Mouse (Mus musculus) heart, embryonic 15.5 days (tissue): ENCODE results near the gene Hivep3. TPM values are rescaled to one million over a fixed set of nuclear protein-coding genes. Genes with fewer than 3 reads are reported as not detected.

Source experiments
- ATAC-seq: fragments of 200-750 bp; cut with Nextera tagmentation; replicated peaks from 2 replicates; pipeline ENCODE4 v1.8.0; 2017; ENCODE audit warnings: low read depth, moderate TSS enrichment; ENCODE audit not compliant: insufficient number of reproducible peaks, insufficient read depth, low FRiP score
- H3K27ac ChIP-seq: fragments of 300-500 bp; sonication (generic); 2 replicates; pipeline ENCODE4 v1.5.1; 2015; ENCODE audit warnings: mild to moderate bottlenecking, inconsistent platforms
- H3K27me3 ChIP-seq: fragments of 300-500 bp; sonication (generic); 2 replicates; pipeline ENCODE4 v1.6.1; 2015; ENCODE audit warnings: inconsistent platforms
- H3K36me3 ChIP-seq: fragments of 300-500 bp; sonication (generic); 2 replicates; pipeline ENCODE4 v1.6.1; 2015; ENCODE audit warnings: mild to moderate bottlenecking, inconsistent platforms
- H3K4me1 ChIP-seq: fragments of 300-500 bp; sonication (generic); replicated peaks from 2 replicates; pipeline ENCODE4 v1.6.1; 2015; ENCODE audit warnings: inconsistent platforms
- H3K4me2 ChIP-seq: fragments of 300-500 bp; sonication (generic); 2 replicates; pipeline ENCODE4 v1.6.1; 2015; ENCODE audit warnings: inconsistent platforms, mild to moderate bottlenecking, moderate library complexity
- H3K4me3 ChIP-seq: fragments of 300-500 bp; sonication (generic); 2 replicates; pipeline ENCODE4 v1.5.1; 2015; ENCODE audit warnings: mild to moderate bottlenecking, inconsistent platforms
- H3K9ac ChIP-seq: fragments of 300-500 bp; sonication (generic); 2 replicates; pipeline ENCODE4 v1.6.1; 2015; ENCODE audit warnings: mild to moderate bottlenecking, inconsistent platforms
- H3K9me3 ChIP-seq: fragments of 300-500 bp; sonication (generic); replicated peaks from 2 replicates; pipeline ENCODE4 v1.6.1; 2016; ENCODE audit warnings: inconsistent platforms
- WGBS: fragments of 180-500 bp; shearing (Covaris S2); methylation state at CpG from one replicate; pipeline ENCODE4 v1.1.7; 2015; ENCODE audit warnings: mixed read lengths; 5-methylcytosine and 5-hydroxymethylcytosine counted together
- polyA plus RNA-seq: library from polyadenylated mRNA; unstranded; fragments of >200 nt; fragmentation: Nextera tagmentation; extraction: Ambion mirVana; gene quantifications from 2 replicates; pipeline ENCODE4 v1.2.1, GENCODE M21; 2015

The Hivep3 gene
- polyA plus RNA-seq, 1 experiment from 2014 or later = 6.7 TPM

GRCm38 (mm10) chr4:119816620-119817356 is 83.2 kb downstream of the Hivep3 start:
- no peak overlapping the region for H3K4me3 ChIP-seq
- H3K4me1 ChIP-seq = peaks cover 44% of the 10 kb centered on the region
- no peaks in the 10 kb centered on the region for H3K36me3 ChIP-seq
- ATAC-seq = peak; percentile 55; the same call in 1 of the 2 replicates
- H3K27ac ChIP-seq = peak overlapping the region; percentile 65
- H3K9ac ChIP-seq = no peak overlapping the region
- no peaks in the 10 kb centered on the region for H3K9me3 ChIP-seq
- no peaks in the 10 kb centered on the region for H3K27me3 ChIP-seq
- peak overlapping the region; percentile 0; the same call in 1 of the 2 replicates for H3K4me2 ChIP-seq
- WGBS = 36% methylated on average over 7 of the region's 7 CpGs

- Histone ChIP-seq H3K27me3 (no peaks in the 10 kb centered on the region), H3K36me3 (no peaks in the 10 kb centered on the region), H3K9ac (no peak overlapping the region), H3K4me1 (no peaks in the 10 kb centered on the region), H3K4me2 (no peak overlapping the region), H3K9me3 (no peaks in the 10 kb centered on the region), H3K4me3 (no peak overlapping the region), H3K27ac (no peak overlapping the region)
- ATAC-seq = no peak
- 21% methylated on average over 3 of the region's 3 CpGs for WGBS
Observed at GRCm38 (mm10) chr4:119825956-119826355, 92.4 kb downstream of the Hivep3 start.

- Histone ChIP-seq H3K36me3 (no peaks in the 10 kb centered on the region), H3K27me3 (no peaks in the 10 kb centered on the region), H3K9me3 (no peaks in the 10 kb centered on the region), H3K4me1 (no peaks in the 10 kb centered on the region), H3K4me3 (no peak overlapping the region), H3K4me2 (no peak overlapping the region), H3K9ac (no peak overlapping the region), H3K27ac (no peak overlapping the region)
- ATAC-seq = no peak
- WGBS = 61% methylated on average over 3 of the region's 3 CpGs
Observed at GRCm38 (mm10) chr4:119828386-119828785, 94.8 kb downstream of the Hivep3 start.

GRCm38 (mm10) chr4:119828996-119829395 is 95.4 kb downstream of the Hivep3 start:
- H3K4me1 ChIP-seq = no peaks in the 10 kb centered on the region
- H3K4me3 ChIP-seq = no peak overlapping the region
- H3K36me3 ChIP-seq = no peaks in the 10 kb centered on the region
- WGBS = 70% methylated on average over 4 of the region's 4 CpGs
- H3K9me3 ChIP-seq = no peaks in the 10 kb centered on the region
- no peak overlapping the region for H3K9ac ChIP-seq
- H3K27me3 ChIP-seq = no peaks in the 10 kb centered on the region
- no peak overlapping the region for H3K4me2 ChIP-seq
- no peak for ATAC-seq
- no peak overlapping the region for H3K27ac ChIP-seq

- Histone ChIP-seq H3K9ac (no peak overlapping the region), H3K4me3 (no peak overlapping the region), H3K36me3 (no peaks in the 10 kb centered on the region), H3K27me3 (no peaks in the 10 kb centered on the region), H3K4me2 (no peak overlapping the region), H3K4me1 (peaks cover 9% of the 10 kb centered on the region), H3K27ac (no peak overlapping the region), H3K9me3 (no peaks in the 10 kb centered on the region)
- no peak for ATAC-seq
- WGBS = 72% methylated on average over 9 of the region's 9 CpGs
Observed at GRCm38 (mm10) chr4:119833333-119833732, 99.7 kb downstream of the Hivep3 start.

- Histone ChIP-seq H3K36me3 (no peaks in the 10 kb centered on the region), H3K4me1 (peaks cover 9% of the 10 kb centered on the region), H3K27ac (no peak overlapping the region), H3K9me3 (no peaks in the 10 kb centered on the region), H3K27me3 (no peaks in the 10 kb centered on the region), H3K4me3 (no peak overlapping the region), H3K4me2 (no peak overlapping the region), H3K9ac (no peak overlapping the region)
- no peak for ATAC-seq
- WGBS = 72% methylated on average over 5 of the region's 5 CpGs
Observed at GRCm38 (mm10) chr4:119833884-119834283, 100.3 kb downstream of the Hivep3 start.

GRCm38 (mm10) chr4:119836181-119836580 is 102.6 kb downstream of the Hivep3 start:
- H3K9me3 ChIP-seq = no peaks in the 10 kb centered on the region
- H3K27ac ChIP-seq = no peak overlapping the region
- no peak overlapping the region for H3K9ac ChIP-seq
- no peaks in the 10 kb centered on the region for H3K36me3 ChIP-seq
- no peak overlapping the region for H3K4me3 ChIP-seq
- no peak for ATAC-seq
- H3K4me2 ChIP-seq = no peak overlapping the region
- WGBS = 51% methylated on average over 3 of the region's 3 CpGs
- no peaks in the 10 kb centered on the region for H3K27me3 ChIP-seq
- H3K4me1 ChIP-seq = peaks cover 9% of the 10 kb centered on the region

GRCm38 (mm10) chr4:119837505-119838065 is 104.0 kb downstream of the Hivep3 start:
- H3K27ac ChIP-seq = no peak overlapping the region; the same call in 1 of the 2 replicates

GRCm38 (mm10) chr4:119838308-119838707 is 104.7 kb downstream of the Hivep3 start:
- WGBS = 57% methylated on average over 2 of the region's 2 CpGs
- no peak overlapping the region for H3K4me3 ChIP-seq
- no peaks in the 10 kb centered on the region for H3K36me3 ChIP-seq
- no peaks in the 10 kb centered on the region for H3K9me3 ChIP-seq
- no peaks in the 10 kb centered on the region for H3K27me3 ChIP-seq
- ATAC-seq = no peak
- no peak overlapping the region for H3K9ac ChIP-seq
- no peak overlapping the region for H3K27ac ChIP-seq
- peaks cover 9% of the 10 kb centered on the region for H3K4me1 ChIP-seq
- H3K4me2 ChIP-seq = no peak overlapping the region

More at GRCm38 (mm10) chr4:119837505-119838065, 104.0 kb downstream of the Hivep3 start:
- no peak for ATAC-seq
- H3K4me3 ChIP-seq = no peak overlapping the region
- no peak overlapping the region for H3K4me2 ChIP-seq
- H3K9ac ChIP-seq = no peak overlapping the region
- peaks cover 9% of the 10 kb centered on the region for H3K4me1 ChIP-seq
- 41% methylated on average over 1 of the region's 1 CpGs for WGBS
- H3K9me3 ChIP-seq = no peaks in the 10 kb centered on the region
- no peaks in the 10 kb centered on the region for H3K36me3 ChIP-seq
- H3K27me3 ChIP-seq = no peaks in the 10 kb centered on the region

GRCm38 (mm10) chr4:119843294-119843693 is 109.7 kb downstream of the Hivep3 start:
- H3K9ac ChIP-seq = no peak overlapping the region
- H3K36me3 ChIP-seq = no peaks in the 10 kb centered on the region
- H3K27me3 ChIP-seq = no peaks in the 10 kb centered on the region
- no peaks in the 10 kb centered on the region for H3K4me1 ChIP-seq
- H3K4me3 ChIP-seq = no peak overlapping the region
- 51% methylated on average over 3 of the region's 3 CpGs for WGBS
- ATAC-seq = no peak
- no peak overlapping the region for H3K27ac ChIP-seq
- no peaks in the 10 kb centered on the region for H3K9me3 ChIP-seq
- no peak overlapping the region for H3K4me2 ChIP-seq

- Histone ChIP-seq H3K27me3 (no peaks in the 10 kb centered on the region), H3K27ac (no peak overlapping the region), H3K4me3 (no peak overlapping the region), H3K4me2 (no peak overlapping the region), H3K9me3 (no peaks in the 10 kb centered on the region), H3K9ac (no peak overlapping the region), H3K36me3 (no peaks in the 10 kb centered on the region), H3K4me1 (no peaks in the 10 kb centered on the region)
- 89% methylated on average over 3 of the region's 3 CpGs for WGBS
- ATAC-seq = no peak
Observed at GRCm38 (mm10) chr4:119844267-119844666, 110.7 kb downstream of the Hivep3 start.
